Mouse (Mus musculus): ENCODE measurements at regions not wholly inside any gene's neighbourhood (a gene's known extent, or its start where the extent isn't known, plus 50 kb on each side); places are given as distances from the start of the nearest gene placed in this dataset.
A peak's percentile ranks its signal among the peaks of the same experiment; 100 is the strongest.

GRCm38 (mm10) chr10:44939403-44939802 lies 127.6 kb upstream of the Prep start:
- no peak for DNase-seq

DNA sequence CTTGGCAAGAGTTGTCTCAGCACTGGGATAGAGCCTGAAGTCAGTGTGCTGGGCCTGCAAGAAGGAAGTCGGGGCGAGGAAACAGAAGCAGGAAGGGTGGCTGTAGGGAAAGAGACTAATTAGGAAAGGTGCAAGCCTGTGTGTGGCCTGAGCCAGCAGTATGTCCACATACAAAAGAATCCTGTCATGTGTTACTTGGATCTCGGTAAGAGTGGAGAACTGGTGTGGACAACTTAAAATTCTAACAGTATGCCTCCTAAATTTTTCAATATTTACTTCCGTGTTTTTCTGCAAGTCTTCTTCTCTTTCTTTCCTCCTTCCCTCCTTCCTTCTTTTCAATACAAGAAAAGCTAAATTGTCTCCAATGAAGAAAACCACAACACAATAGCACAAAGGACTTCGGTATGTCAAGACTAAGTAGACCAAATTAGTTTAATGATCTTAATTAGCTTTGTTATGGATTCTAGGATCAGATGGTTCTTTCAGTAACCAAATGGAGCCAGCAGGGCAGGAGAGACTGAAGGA lies 130.0 kb upstream of the Prep start:
- DNase-seq: no peak

GRCm38 (mm10) chr10:44930796-44931195 lies 136.2 kb upstream of the Prep start:
- no peak for DNase-seq

- no peak for DNase-seq
Measured at GRCm38 (mm10) chr10:44913751-44914388, 153.1 kb upstream of the Prep start.

DNA sequence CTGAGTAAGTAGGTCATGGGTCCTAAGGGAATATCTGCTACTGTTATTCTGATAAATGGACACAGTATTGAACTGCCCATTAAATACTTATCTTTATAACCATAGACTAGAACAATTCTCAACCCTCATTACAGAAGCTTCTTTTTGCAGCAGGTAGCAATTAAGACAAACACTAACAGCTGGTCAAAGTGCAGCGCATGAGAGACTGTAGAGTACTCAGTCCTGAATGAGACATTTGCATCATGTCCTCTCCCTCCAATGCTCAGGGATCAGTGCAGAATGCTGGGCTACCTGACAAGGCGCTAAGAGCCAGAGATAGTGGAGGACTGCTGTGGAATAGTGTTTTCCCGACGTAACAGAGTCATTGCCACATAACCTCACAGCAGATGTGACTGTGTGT lies 162.5 kb upstream of the Prep start:
- no peak for DNase-seq

- no peak for DNase-seq
Measured at GRCm38 (mm10) chr10:44901203-44901602, 165.8 kb upstream of the Prep start.

- DNase-seq: no peak
Measured at GRCm38 (mm10) chr10:44892124-44892523, 174.9 kb upstream of the Prep start.

DNA sequence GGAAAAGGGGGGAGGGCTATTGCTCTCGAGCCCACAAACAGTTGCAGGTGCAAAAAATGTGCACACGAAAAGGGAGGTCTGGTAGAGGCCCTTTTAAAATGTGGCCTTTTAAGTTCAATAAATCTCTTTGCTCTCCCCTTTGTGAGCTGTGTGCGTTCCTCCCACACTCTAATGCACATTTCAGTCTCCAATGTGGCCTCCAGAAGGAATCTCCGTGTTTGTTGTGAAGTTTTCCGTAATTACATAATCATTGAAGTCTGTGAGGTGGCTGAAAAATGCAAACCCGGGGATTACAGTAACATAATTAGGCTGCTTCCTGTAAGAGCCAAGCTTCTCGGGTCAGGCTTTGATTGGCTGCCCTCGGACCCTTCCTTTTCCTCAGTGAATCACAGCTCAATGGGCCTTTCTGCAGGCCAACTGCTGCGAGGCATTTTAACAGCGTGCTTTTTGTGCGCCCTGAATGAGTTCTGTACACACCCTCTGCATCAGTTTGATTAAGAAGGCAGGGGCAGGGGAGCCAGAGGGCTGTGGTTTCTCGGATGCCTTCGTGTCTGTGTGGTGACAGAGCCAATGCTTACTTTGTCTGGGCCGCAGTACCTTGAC lies 179.8 kb upstream of the Prep start:
- DNase-seq: no peak

GRCm38 (mm10) chr10:44881967-44882366 lies 185.0 kb upstream of the Prep start:
- no peak for DNase-seq

DNA sequence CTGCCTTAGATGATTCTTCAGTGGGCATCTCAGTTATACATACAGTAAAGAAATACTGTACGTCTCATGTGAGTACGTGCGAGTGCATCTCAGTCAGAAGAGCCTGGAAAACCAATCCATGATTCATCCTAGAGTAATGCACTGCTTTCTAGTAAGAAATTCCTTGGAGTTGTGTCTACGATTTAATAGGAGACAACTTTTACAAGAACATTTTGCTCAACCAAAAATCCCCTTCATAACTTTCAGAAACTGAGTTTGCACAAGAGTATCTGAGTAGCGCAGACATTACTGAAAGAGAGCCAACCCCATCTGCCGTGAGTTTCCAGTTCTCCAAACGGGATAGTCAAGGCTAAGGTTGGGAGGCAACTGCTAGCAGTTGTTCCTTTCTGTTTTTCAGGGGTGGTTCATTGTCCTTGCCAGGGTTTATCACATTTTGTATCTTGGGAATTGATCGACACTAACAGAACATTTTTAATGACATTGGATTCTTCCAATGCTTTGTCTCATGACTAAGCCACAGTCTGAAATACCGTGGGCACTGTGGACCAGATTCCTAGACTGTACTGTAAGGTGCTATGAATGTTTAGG lies 189.8 kb upstream of the Prep start:
- DNase-seq: no peak

- DNase-seq: no peak
Measured at GRCm38 (mm10) chr10:44873642-44874285, 193.2 kb upstream of the Prep start.

- DNase-seq: no peak
Measured at GRCm38 (mm10) chr10:44864191-44864747, 202.7 kb upstream of the Prep start.

- DNase-seq: no peak
Measured at GRCm38 (mm10) chr10:44862360-44862674, 204.7 kb upstream of the Prep start.

DNA sequence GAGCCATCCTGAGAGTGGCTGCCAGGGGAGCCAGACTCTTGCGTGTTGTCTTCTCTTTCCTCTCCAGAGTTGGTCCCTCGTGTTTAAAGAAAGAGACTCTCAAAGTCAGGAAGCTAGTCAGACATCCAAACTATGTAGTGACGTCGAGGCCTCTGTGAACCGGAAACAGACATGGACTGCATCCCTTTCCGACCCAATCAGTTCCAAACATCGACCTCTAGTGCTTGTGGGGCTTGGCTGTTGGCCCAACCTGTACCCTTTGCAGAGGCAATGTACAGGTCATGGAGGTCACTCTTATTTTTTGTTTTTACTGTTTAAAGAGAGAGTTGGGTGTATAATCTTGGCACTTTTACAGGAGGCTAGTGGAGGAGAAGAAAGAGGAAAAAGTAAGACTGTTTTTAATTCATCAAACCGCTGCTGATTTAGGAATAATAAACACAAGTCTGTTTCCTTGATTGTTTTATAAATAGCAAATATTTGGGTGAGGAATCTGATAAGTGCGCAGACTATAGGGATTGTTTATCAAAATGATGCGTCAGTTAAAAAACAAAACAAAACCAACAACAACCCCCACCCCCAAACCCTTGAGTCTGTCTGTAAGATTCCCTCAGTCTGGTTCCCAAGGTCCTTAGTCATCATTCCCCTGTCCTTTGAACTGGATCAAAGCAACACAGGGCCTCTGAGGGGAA lies 205.2 kb upstream of the Prep start:
- peak; percentile 73 to 87 for DNase-seq

- DNase-seq: no peak
Measured at GRCm38 (mm10) chr10:44857444-44857843, 209.6 kb upstream of the Prep start.

DNA sequence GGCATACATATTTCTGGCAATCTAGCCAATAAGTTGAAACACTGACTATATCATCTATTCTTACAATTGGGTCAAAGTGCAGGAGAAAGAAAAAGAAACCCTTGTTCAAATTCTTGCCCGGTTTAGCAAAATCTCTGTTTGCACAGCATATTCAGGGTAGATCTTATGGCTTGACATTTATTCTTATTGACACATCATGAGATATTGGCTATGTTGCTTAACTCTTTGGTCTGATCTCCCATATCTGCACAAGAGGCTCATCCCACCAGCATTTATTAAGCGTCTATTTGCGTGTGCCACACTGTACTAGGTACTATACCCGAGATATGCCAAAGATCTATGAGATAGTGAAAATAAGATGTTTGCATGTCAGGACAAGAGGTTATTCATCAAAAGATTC lies 212.9 kb upstream of the Prep start:
- no peak for DNase-seq

- DNase-seq: no peak
Measured at GRCm38 (mm10) chr10:44849016-44849415, 218.0 kb upstream of the Prep start.

GRCm38 (mm10) chr10:44846765-44847164 lies 220.2 kb upstream of the Prep start:
- no peak for DNase-seq

GRCm38 (mm10) chr10:44846149-44846548 lies 220.9 kb upstream of the Prep start:
- DNase-seq: peak; percentile 13 to 43

- DNase-seq: no peak
Measured at GRCm38 (mm10) chr10:44840449-44840848, 226.6 kb upstream of the Prep start.

DNA sequence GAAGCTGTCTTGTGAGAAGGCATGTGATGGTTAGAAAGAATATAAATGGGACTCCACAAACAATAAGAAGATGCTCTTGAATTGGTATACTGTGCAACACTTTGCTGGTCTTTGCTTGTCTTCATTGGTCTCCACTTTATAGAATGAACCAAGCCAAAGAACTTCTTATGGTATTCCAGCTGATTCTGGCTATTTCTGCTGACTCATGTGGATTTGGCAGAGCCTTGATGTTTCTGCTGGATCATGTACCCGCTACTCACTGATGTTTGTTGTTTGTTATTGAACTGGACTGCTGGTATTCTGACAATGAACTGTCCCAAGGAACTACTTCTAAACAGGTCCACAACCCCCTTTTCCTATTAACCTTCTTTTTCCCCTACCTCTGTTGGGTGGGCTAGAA lies 234.5 kb upstream of the Prep start:
- no peak for DNase-seq

DNA sequence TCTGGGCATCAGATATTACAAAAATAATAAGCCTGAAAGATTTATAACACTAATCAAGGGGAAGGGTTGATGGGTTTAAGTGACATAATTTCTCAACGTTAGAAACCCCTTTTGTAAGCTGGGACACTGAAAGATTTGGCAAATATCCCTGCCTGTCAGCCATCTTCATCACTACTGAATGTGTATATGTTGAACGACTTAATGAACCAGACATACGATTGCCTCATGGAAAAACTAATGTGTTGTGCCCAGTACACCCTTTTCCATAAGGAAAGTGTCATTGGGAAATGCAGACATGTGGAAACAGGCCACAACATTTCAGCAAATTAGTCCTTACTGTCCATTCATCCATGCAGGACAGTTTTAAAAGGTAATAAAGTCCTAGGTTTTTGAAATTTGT lies 240.7 kb upstream of the Prep start:
- DNase-seq: no peak

DNA sequence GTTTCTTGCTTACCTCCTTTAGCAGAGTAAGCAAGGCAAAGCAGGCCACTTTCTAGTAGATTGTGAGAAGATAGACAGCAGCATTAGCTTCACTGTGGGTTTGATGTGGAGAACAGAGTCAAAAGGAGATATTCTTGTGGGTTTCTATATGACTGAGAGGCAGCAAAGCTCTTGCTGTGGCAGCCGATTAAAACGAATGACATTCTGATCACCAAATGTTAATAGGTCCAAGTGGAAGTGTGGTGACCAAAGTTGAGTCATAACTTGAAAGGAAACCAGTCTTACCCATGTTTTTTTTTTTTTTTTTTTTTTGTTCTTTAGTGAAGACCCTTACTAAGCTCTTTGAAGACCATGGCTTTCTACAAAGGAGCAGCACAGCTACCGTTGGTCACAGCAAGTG lies 245.3 kb upstream of the Prep start:
- no peak for DNase-seq

All from lung, postnatal 4 days (tissue).